Mouse (Mus musculus) midbrain, postnatal 0 days (tissue): ENCODE measurements around the gene Cbx4. TPM values are rescaled to one million over a fixed set of nuclear protein-coding genes. Genes with fewer than 3 reads are reported as not detected.

Source experiments
- ATAC-seq: fragments of 200-750 bp; cut with Nextera tagmentation; 2 replicates; pipeline ENCODE4 v1.8.0; 2017; ENCODE audit warnings: moderate number of reproducible peaks, mild to moderate bottlenecking, moderate TSS enrichment, moderate library complexity; ENCODE audit not compliant: low FRiP score
- DNase-seq: peaks from one replicate; pipeline ENCODE4 v3.0.0-alpha.2; 2015; ENCODE audit warnings: low spot score
- H3K27ac ChIP-seq: fragments of 300-500 bp; sonication (generic); 2 replicates; pipeline ENCODE4 v1.5.1; 2014; ENCODE audit warnings: low read depth, mild to moderate bottlenecking, low read length, mixed read lengths
- H3K27me3 ChIP-seq: fragments of 300-500 bp; sonication (generic); 2 replicates; pipeline ENCODE4 v1.6.1; 2014; ENCODE audit warnings: low read length, control low read depth, mixed read lengths; ENCODE audit not compliant: insufficient read depth
- H3K36me3 ChIP-seq: fragments of 300-500 bp; sonication (generic); 2 replicates; pipeline ENCODE4 v1.6.1; 2014; ENCODE audit warnings: low read length, control low read depth, mixed read lengths; ENCODE audit not compliant: insufficient read depth
- H3K4me1 ChIP-seq: fragments of 300-500 bp; sonication (generic); 2 replicates; pipeline ENCODE4 v1.6.1; 2014; ENCODE audit warnings: mild to moderate bottlenecking, control low read depth, antibody characterized with exemption, low read length, mixed read lengths; ENCODE audit not compliant: insufficient read depth
- H3K4me2 ChIP-seq: fragments of 300-500 bp; sonication (generic); 2 replicates; pipeline ENCODE4 v1.6.1; 2014; ENCODE audit warnings: low read depth, mild to moderate bottlenecking, low read length, mixed read lengths; ENCODE audit not compliant: poor library complexity, severe bottlenecking
- H3K4me3 ChIP-seq: fragments of 300-500 bp; sonication (generic); 2 replicates; pipeline ENCODE4 v1.5.1; 2014; ENCODE audit warnings: low read depth, mild to moderate bottlenecking, low read length, moderate library complexity
- H3K9ac ChIP-seq: fragments of 300-500 bp; sonication (generic); replicated peaks from 2 replicates; pipeline ENCODE4 v1.6.1; 2014; ENCODE audit warnings: mild to moderate bottlenecking, low read length, moderate library complexity, mixed read lengths; ENCODE audit not compliant: poor library complexity, severe bottlenecking
- H3K9me3 ChIP-seq: fragments of 300-500 bp; sonication (generic); 2 replicates; pipeline ENCODE4 v1.6.1; 2016; ENCODE audit warnings: low read length, control low read depth
- CTCF ChIP-seq: IDR thresholded peaks from 2 replicates; pipeline ENCODE4 v1.5.1; 2016; ENCODE audit warnings: antibody characterized with exemption, mild to moderate bottlenecking
- WGBS: fragments of 180-500 bp; shearing (Covaris S2); extraction: QIAGEN DNeasy Blood & Tissue Kit; methylation state at CpG from one replicate; pipeline ENCODE4 v1.1.7; 2014; 5-methylcytosine and 5-hydroxymethylcytosine counted together
- polyA plus RNA-seq: library from polyadenylated mRNA; unstranded; fragments of >200 nt; fragmentation: Nextera tagmentation; extraction: Ambion mirVana; gene quantifications from 2 replicates; pipeline ENCODE4 v1.2.1, GENCODE M21; 2015
- total RNA-seq: library from RNA; depleted of rRNA; stranded (reverse); fragments of >200 nt; gene quantifications from 2 replicates; pipeline ENCODE4 v1.2.3, GENCODE M21; 2014; rRNA removed

Gene Cbx4
- total RNA-seq (48.6 and 53.4 TPM in 2 replicates), polyA plus RNA-seq (30.5 TPM in 2 replicates)

GRCm38 (mm10) chr11:119086144-119086971 is at the start of gene Cbx4:
Cbx4 (minus strand) TSS chr11:119086221.
- H3K27ac ChIP-seq: peak within 1 kb of the TSS; percentile 98
- H3K9me3 ChIP-seq: no peaks in the 10 kb centered on the region
- peaks cover 11% of the 10 kb centered on the region; the same call in 1 of the 2 replicates for H3K27me3 ChIP-seq
- peaks cover 9% of the 10 kb centered on the region for H3K36me3 ChIP-seq
- WGBS: 2% methylated on average over 44 of the region's 67 CpGs
- peak; percentile 58 for TF ChIP-seq CTCF
- ATAC-seq (peak; percentile 88), DNase-seq (peak; percentile 97)
- H3K4me3 ChIP-seq: peak within 1 kb of the TSS; percentile 93
- H3K4me1 ChIP-seq: peaks cover 29% of the 10 kb centered on the region; the same call in 1 of the 2 replicates
- H3K4me2 ChIP-seq: peak within 1 kb of the TSS; percentile 98
- H3K9ac ChIP-seq: peak within 1 kb of the TSS; percentile 92

GRCm38 (mm10) chr11:119134586-119134985 is 48.6 kb upstream of the Cbx4 start:
- Histone ChIP-seq H3K4me3 (no peak overlapping the region), H3K27me3 (no peaks in the 10 kb centered on the region), H3K36me3 (no peaks in the 10 kb centered on the region), H3K9me3 (no peaks in the 10 kb centered on the region), H3K9ac (no peak overlapping the region), H3K4me1 (0 out of 2 replicates have a peak, but pooled peaks cover 2% of the 10 kb centered on the region), H3K4me2 (no peak overlapping the region), H3K27ac (no peak overlapping the region)
- DNase-seq: peak; percentile 48
- WGBS: 12% methylated on average over 17 of the region's 17 CpGs
- TF ChIP-seq CTCF: no peak
- ATAC-seq: no peak

- H3K27me3 ChIP-seq: no peaks in the 10 kb centered on the region
- DNase-seq (peak; percentile 59), ATAC-seq (no peak)
- no peak overlapping the region for H3K27ac ChIP-seq
- H3K36me3 ChIP-seq: no peaks in the 10 kb centered on the region
- no peak overlapping the region for H3K4me3 ChIP-seq
- no peaks in the 10 kb centered on the region for H3K9me3 ChIP-seq
- peaks cover 11% of the 10 kb centered on the region; the same call in 1 of the 2 replicates for H3K4me1 ChIP-seq
- H3K4me2 ChIP-seq: no peak overlapping the region
- TF ChIP-seq CTCF: no peak
- H3K9ac ChIP-seq: no peak overlapping the region
- 76% methylated on average over 5 of the region's 5 CpGs for WGBS
Measured at GRCm38 (mm10) chr11:119133437-119134221, 47.6 kb upstream of the Cbx4 start.

GRCm38 (mm10) chr11:119132198-119133035 is 46.4 kb upstream of the Cbx4 start:
- 79% methylated on average over 14 of the region's 14 CpGs for WGBS
- Histone ChIP-seq H3K9ac (no peak overlapping the region), H3K36me3 (no peaks in the 10 kb centered on the region), H3K27me3 (no peaks in the 10 kb centered on the region), H3K4me3 (no peak overlapping the region), H3K4me2 (no peak overlapping the region), H3K4me1 (peaks cover 16% of the 10 kb centered on the region; the same call in 1 of the 2 replicates), H3K27ac (no peak overlapping the region), H3K9me3 (no peaks in the 10 kb centered on the region)
- ATAC-seq (no peak), DNase-seq (no peak)
- TF ChIP-seq CTCF: no peak

- ATAC-seq (no peak), DNase-seq (peak; percentile 54)
- WGBS: 21% methylated on average over 24 of the region's 24 CpGs
- TF ChIP-seq CTCF: no peak
- H3K36me3 ChIP-seq: no peaks in the 10 kb centered on the region
- peak overlapping the region; percentile 52 for H3K9ac ChIP-seq
- peak overlapping the region; percentile 62; the same call in 1 of the 2 replicates for H3K27ac ChIP-seq
- H3K9me3 ChIP-seq: no peaks in the 10 kb centered on the region
- no peaks in the 10 kb centered on the region for H3K27me3 ChIP-seq
- peaks cover 29% of the 10 kb centered on the region; the same call in 1 of the 2 replicates for H3K4me1 ChIP-seq
- peak overlapping the region; percentile 39 for H3K4me2 ChIP-seq
- peak overlapping the region; percentile 20; the same call in 1 of the 2 replicates for H3K4me3 ChIP-seq
Measured at GRCm38 (mm10) chr11:119130081-119130765, 44.2 kb upstream of the Cbx4 start.
